Mouse (Mus musculus): ENCODE results near the gene Nr0b2. TPM values are rescaled to one million over a fixed set of nuclear protein-coding genes. Genes with fewer than 3 reads are reported as not detected.

Gene Nr0b2
- total RNA-seq, 2 experiments from 2014 or later = not detected

DNA sequence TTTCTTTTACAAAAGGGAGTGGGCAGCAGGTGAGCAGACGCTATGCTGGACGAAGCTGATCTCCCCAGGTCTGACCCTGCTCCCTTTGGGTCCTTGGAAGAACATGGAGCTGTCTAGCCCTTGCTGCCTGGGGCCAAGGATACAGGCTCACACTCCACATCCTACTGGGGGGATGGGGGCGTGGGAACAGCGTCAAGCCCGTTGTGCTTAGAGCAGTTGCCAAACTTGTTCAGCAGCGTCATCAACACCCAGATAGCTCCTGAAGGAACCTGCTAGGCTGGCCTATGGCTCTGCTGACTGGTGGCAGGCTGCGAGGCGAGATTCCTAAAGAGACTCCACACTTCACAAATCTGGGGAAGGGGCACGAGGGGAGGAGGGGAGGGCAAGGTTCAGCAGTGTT is 52.2 kb downstream of the Nr0b2 start:
- no peak for DNase-seq (ENCODE audit: low spot score)

Small RNA genes within 50 kb of the gene (microRNA-seq; reads per million reads assigned to microRNA genes)
- not detected for gene Gm23158

Other genes with a start within 250 kb of the Nr0b2 start
- 100 to 1,000 TPM in 1 of 2 experiments, 10 to 100 TPM in 1; 99.6 to 102 TPM for gene Wdtc1, start 199.9 kb upstream of the Nr0b2 start, total RNA-seq (2021)
- gene Slc9a1, start 183.7 kb upstream of the Nr0b2 start, total RNA-seq (2021) = 10 to 100 TPM; 10.0 to 11.4 TPM
- gene Tent5b, start 73.2 kb upstream of the Nr0b2 start, total RNA-seq (2021) = 1 to 10 TPM; 1.1 to 2.2 TPM
- 1 to 10 TPM; 1.1 to 1.3 TPM for gene Trnp1, start 54.8 kb upstream of the Nr0b2 start, total RNA-seq (2021)
- gene Kdf1, start 34.4 kb upstream of the Nr0b2 start, total RNA-seq (2021) = not detected
- gene Nudc, start 7.4 kb upstream of the Nr0b2 start, total RNA-seq (2021) = 10 to 100 TPM; 54.7 to 54.8 TPM
- gene Gpatch3, start 21.4 kb downstream of the Nr0b2 start, total RNA-seq (2021) = 1 to 10 TPM; 2.8 to 4.0 TPM
- gene Gpn2, start 31.0 kb downstream of the Nr0b2 start, total RNA-seq (2021) = 1 to 10 TPM; 5.8 to 5.9 TPM
- gene Sfn, start 48.8 kb downstream of the Nr0b2 start, total RNA-seq (2021) = 1 to 10 TPM in 1 of 2 experiments, under 1 TPM in 1; 0.91 to 1.7 TPM
- 10 to 100 TPM; 24.1 to 35.7 TPM for gene Zdhhc18, start 96.8 kb downstream of the Nr0b2 start, total RNA-seq (2021)
- gene Pigv, start 119.3 kb downstream of the Nr0b2 start, total RNA-seq (2021) = 10 to 100 TPM in 1 of 2 experiments, 1 to 10 TPM in 1; 9.7 to 12.2 TPM
- 10 to 100 TPM; 22.4 to 26.6 TPM for gene Arid1a, start 203.4 kb downstream of the Nr0b2 start, total RNA-seq (2021)

Measured in gastrocnemius, adult 18-20 months (tissue).